Mouse (Mus musculus) embryonic facial prominence, embryonic 12.5 days (tissue): ENCODE measurements around the gene Olfr148. TPM values are rescaled to one million over a fixed set of nuclear protein-coding genes. Genes with fewer than 3 reads are reported as not detected.

Experiments
- ATAC-seq: fragments of 200-750 bp; cut with Nextera tagmentation; 2 replicates; pipeline ENCODE4 v1.8.0; 2017; ENCODE audit not compliant: insufficient number of reproducible peaks, insufficient read depth, low FRiP score, low TSS enrichment
- H3K27ac ChIP-seq: fragments of 300-500 bp; sonication (generic); 2 replicates; pipeline ENCODE4 v1.5.1; 2016; ENCODE audit warnings: mild to moderate bottlenecking
- H3K27me3 ChIP-seq: fragments of 300-500 bp; sonication (generic); 2 replicates; pipeline ENCODE4 v1.6.1; 2016; ENCODE audit warnings: mild to moderate bottlenecking, moderate library complexity
- H3K36me3 ChIP-seq: fragments of 300-500 bp; sonication (generic); 2 replicates; pipeline ENCODE4 v1.6.1; 2016; ENCODE audit warnings: mild to moderate bottlenecking
- H3K4me1 ChIP-seq: fragments of 300-500 bp; sonication (generic); 2 replicates; pipeline ENCODE4 v1.6.1; 2016
- H3K4me2 ChIP-seq: fragments of 300-500 bp; sonication (generic); replicated peaks from 2 replicates; pipeline ENCODE4 v1.6.1; 2016; ENCODE audit warnings: mild to moderate bottlenecking, moderate library complexity
- H3K4me3 ChIP-seq: fragments of 300-500 bp; sonication (generic); 2 replicates; pipeline ENCODE4 v1.5.1; 2016; ENCODE audit warnings: mild to moderate bottlenecking
- H3K9ac ChIP-seq: fragments of 300-500 bp; sonication (generic); 2 replicates; pipeline ENCODE4 v1.6.1; 2016; ENCODE audit warnings: mild to moderate bottlenecking, moderate library complexity
- H3K9me3 ChIP-seq: fragments of 300-500 bp; sonication (generic); 2 replicates; pipeline ENCODE4 v1.6.1; 2016; ENCODE audit warnings: mild to moderate bottlenecking, moderate library complexity
- WGBS: fragments of 180-500 bp; shearing (Covaris S2); methylation state at CpG from one replicate; pipeline ENCODE4 v1.1.7; 2016; 5-methylcytosine and 5-hydroxymethylcytosine counted together
- polyA plus RNA-seq: library from polyadenylated mRNA; unstranded; fragments of >200 nt; fragmentation: Nextera tagmentation; extraction: Ambion mirVana; gene quantifications from 2 replicates; pipeline ENCODE4 v1.2.1, GENCODE M21; 2016

Olfr148 gene
- polyA plus RNA-seq, 1 experiment from 2014 or later, result not detected

- Histone ChIP-seq H3K4me2 (no peak overlapping the region), H3K9me3 (no peaks in the 10 kb centered on the region), H3K27me3 (no peaks in the 10 kb centered on the region), H3K9ac (no peak overlapping the region), H3K4me1 (no peaks in the 10 kb centered on the region), H3K36me3 (no peaks in the 10 kb centered on the region), H3K27ac (no peak overlapping the region), H3K4me3 (no peak overlapping the region)
- ATAC-seq, result no peak
- 79% methylated on average over 2 of the region's 2 CpGs for WGBS
These were observed 18.6 kb downstream of the Olfr148 start for GRCm38 (mm10) chr9:39629069-39629468.

DNA sequence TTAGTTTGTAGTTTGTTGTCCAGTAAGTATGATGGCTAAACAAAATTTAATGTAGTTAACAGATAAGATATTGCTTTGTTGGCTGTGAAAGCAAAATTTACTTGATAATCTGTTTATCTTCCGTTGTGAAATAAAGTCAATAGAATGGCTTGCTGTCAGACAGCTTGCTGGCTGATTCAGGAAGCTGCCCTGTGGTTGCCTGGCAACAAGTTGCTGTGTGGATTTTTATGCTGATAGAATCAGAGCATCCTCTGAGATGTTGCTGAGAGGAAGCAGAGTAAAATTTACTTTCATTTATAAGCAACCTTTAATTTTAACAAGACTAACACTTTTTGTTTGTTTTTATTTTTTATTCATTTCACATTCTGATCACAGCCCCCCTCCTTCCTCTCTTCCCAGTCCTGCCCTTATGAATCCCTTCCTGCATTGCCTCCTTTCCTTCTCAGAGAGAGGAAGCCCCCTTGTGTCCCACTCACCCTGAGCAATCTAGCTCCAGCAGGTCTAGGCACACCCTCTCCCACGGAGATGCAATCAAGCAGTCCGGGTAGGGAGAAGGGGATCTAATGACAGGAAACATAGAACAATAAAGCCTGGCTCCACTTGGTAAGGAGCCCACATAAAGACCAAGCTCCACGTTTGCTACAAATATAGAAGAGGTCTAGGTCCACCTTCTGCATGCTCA is 23.6 kb downstream of the Olfr148 start:
- H3K27ac ChIP-seq, result no peak overlapping the region
- WGBS, result 42% methylated on average over 4 of the region's 4 CpGs
- ATAC-seq, result no peak
- no peaks in the 10 kb centered on the region for H3K27me3 ChIP-seq
- H3K4me1 ChIP-seq, result no peaks in the 10 kb centered on the region
- no peaks in the 10 kb centered on the region for H3K36me3 ChIP-seq
- H3K4me3 ChIP-seq, result no peak overlapping the region
- H3K9me3 ChIP-seq, result no peaks in the 10 kb centered on the region
- H3K9ac ChIP-seq, result no peak overlapping the region
- no peak overlapping the region for H3K4me2 ChIP-seq

GRCm38 (mm10) chr9:39644785-39645184 is 34.3 kb downstream of the Olfr148 start, which contains the start of gene Olfr961:
Gene Olfr961 (plus strand): TSS chr9:39645085.
- no peaks in the 10 kb centered on the region for H3K4me1 ChIP-seq
- no peak within 1 kb of the TSS for H3K9ac ChIP-seq
- H3K27ac ChIP-seq, result no peak within 1 kb of the TSS
- no peaks in the 10 kb centered on the region for H3K27me3 ChIP-seq
- no peak for ATAC-seq
- no peak within 1 kb of the TSS for H3K4me2 ChIP-seq
- no peaks in the 10 kb centered on the region for H3K36me3 ChIP-seq
- H3K9me3 ChIP-seq, result no peaks in the 10 kb centered on the region
- no peak within 1 kb of the TSS for H3K4me3 ChIP-seq

DNA sequence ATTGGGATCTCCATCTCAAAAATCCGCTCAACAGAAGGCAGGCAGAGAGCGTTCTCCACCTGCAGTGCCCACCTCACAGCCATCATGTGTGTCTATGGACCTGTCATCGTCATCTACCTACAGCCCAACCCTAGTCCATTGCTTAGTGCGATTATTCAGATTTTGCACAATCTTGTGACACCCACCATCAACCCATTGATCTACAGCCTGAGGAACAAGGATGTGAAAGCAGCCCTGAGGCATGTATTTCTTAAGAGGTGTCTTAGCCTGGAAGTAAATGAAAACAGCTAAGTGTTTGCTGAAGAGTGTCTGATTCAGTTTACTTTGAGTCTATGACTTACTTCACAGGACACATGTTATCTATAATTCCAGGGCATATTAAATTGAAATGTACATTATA is 36.9 kb downstream of the Olfr148 start:
- Histone ChIP-seq H3K27ac (no peak overlapping the region), H3K36me3 (no peaks in the 10 kb centered on the region), H3K9ac (no peak overlapping the region), H3K9me3 (no peaks in the 10 kb centered on the region), H3K4me2 (no peak overlapping the region), H3K4me3 (no peak overlapping the region), H3K27me3 (no peaks in the 10 kb centered on the region), H3K4me1 (no peaks in the 10 kb centered on the region)
- 87% methylated on average over 4 of the region's 4 CpGs for WGBS
- ATAC-seq, result no peak

DNA sequence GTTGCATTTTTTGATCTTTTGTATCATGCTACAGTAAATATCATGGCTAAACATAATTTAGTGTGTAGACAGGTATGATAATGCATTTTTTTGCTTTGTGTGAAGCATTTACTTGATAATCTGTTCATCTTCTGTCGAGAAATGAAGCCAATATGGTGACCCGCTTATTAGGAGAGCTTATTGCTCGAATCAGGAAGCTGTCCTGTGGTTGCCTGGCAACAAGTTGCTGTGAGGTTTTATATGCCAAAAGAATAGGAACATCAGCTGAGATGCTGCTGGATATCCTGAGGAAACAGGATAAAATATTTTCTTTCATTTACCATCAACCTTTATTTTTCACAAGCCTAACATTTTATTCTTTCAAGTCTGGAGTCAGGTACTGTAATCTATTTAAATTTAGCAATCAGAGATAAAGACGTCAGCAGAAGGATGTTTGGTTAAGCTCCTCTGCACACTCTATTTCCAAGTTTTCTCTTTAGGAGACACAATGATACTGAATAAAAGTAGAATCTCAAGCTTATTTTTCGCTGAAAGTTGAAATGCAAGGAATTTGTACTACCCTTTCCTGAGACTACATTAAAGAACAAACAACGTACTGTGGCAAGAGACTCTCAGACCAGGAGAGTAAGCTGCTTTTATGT is 44.4 kb downstream of the Olfr148 start:
- WGBS, result 69% methylated on average over 6 of the region's 6 CpGs
- Histone ChIP-seq H3K4me1 (no peaks in the 10 kb centered on the region), H3K36me3 (no peaks in the 10 kb centered on the region), H3K9me3 (no peaks in the 10 kb centered on the region), H3K27me3 (no peaks in the 10 kb centered on the region), H3K27ac (no peak overlapping the region), H3K9ac (no peak overlapping the region), H3K4me3 (no peak overlapping the region), H3K4me2 (no peak overlapping the region)
- ATAC-seq, result no peak

Other genes with a start within 250 kb of the Olfr148 start
- not detected in 2 replicates for gene Olfr951, start 223.2 kb upstream of the Olfr148 start, polyA plus RNA-seq
- gene Olfr952, start 183.5 kb upstream of the Olfr148 start, polyA plus RNA-seq, result not detected in 2 replicates
- gene Olfr954, start 154.0 kb upstream of the Olfr148 start, polyA plus RNA-seq, result not detected in 2 replicates
- gene Olfr955, start 138.7 kb upstream of the Olfr148 start, polyA plus RNA-seq, result not detected in 2 replicates
- gene Olfr44, start 116.7 kb upstream of the Olfr148 start, polyA plus RNA-seq, result not detected in 2 replicates
- gene Olfr957, start 94.8 kb upstream of the Olfr148 start, polyA plus RNA-seq, result not detected in 2 replicates
- gene Olfr958, start 56.6 kb upstream of the Olfr148 start, polyA plus RNA-seq, result not detected in 2 replicates
- gene Olfr959, start 35.1 kb upstream of the Olfr148 start, polyA plus RNA-seq, result not detected in 2 replicates
- 48.5 and 52.8 TPM in 2 replicates for gene AW551984, start 6.3 kb upstream of the Olfr148 start, polyA plus RNA-seq
- not detected in 2 replicates for gene Olfr960, start 10.7 kb downstream of the Olfr148 start, polyA plus RNA-seq
- gene Olfr961, start 34.4 kb downstream of the Olfr148 start, polyA plus RNA-seq, result not detected in 2 replicates
- not detected in 2 replicates for gene Olfr963, start 56.5 kb downstream of the Olfr148 start, polyA plus RNA-seq
- not detected in 2 replicates for gene Olfr149, start 96.5 kb downstream of the Olfr148 start, polyA plus RNA-seq
- not detected in 2 replicates for gene Olfr965, start 100.7 kb downstream of the Olfr148 start, polyA plus RNA-seq
- not detected in 2 replicates for gene Olfr150, start 120.3 kb downstream of the Olfr148 start, polyA plus RNA-seq
- gene Olfr967, start 135.6 kb downstream of the Olfr148 start, polyA plus RNA-seq, result not detected in 2 replicates
- gene Olfr968, start 172.6 kb downstream of the Olfr148 start, polyA plus RNA-seq, result not detected in 2 replicates
- gene Olfr969, start 180.3 kb downstream of the Olfr148 start, polyA plus RNA-seq, result not detected in 2 replicates
- not detected in 2 replicates for gene Olfr970, start 198.2 kb downstream of the Olfr148 start, polyA plus RNA-seq
- not detected in 2 replicates for gene Olfr971, start 226.2 kb downstream of the Olfr148 start, polyA plus RNA-seq